Mouse (Mus musculus): Measurements from ENCODE around the gene Fam136a. TPM values are rescaled to one million over a fixed set of nuclear protein-coding genes. Genes with fewer than 3 reads are reported as not detected.

Fam136a gene
- 203 and 239 TPM in 2 replicates for polyA plus RNA-seq (2015; fragmentation: Nextera tagmentation; extraction: Ambion mirVana)

GRCm38 (mm10) chr6:86365371-86366124 lies at the start of gene Fam136a:
Fam136a (plus strand) TSS chr6:86365646.

GRCm38 (mm10) chr6:86370764-86371339 lies 5.4 kb downstream of the Fam136a start, which contains the start of gene Snrpg:
Snrpg (plus strand) TSS chr6:86371304.

DNA sequence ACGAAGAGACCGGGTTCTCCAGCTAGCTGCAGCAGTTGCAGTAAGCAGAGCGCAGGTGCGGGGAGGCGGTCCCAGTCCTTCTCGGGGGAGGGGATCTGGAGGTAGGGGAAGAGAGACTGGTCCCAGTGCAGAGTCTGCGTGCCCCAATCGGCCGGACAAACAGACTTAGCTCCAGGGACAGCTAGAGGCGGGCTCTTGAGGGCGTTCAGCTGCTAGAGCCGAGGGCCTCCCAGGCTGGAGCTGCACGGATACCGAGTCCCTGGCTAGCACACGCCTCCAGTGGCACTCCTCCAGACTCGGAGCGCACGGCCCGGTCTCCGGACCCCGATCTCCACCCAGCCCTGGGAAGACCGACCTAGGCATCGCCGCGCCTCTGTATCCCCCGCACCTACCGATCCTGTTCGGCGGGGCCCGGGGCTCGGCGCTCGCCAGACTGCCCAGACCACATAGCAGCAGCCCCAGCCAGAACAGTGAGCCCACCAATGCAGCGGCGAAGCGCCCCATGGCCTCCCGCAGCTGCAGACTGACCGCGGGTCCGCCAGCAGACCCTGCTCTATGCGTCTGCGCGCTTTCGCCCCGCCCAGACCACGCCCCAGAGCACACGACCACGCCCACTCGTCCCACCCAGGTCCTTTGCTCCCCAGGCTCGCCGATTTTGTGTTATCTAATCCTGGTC lies 31.3 kb downstream of the Fam136a start, which contains the start of gene Pcyox1:
Gene Pcyox1 (minus strand): TSS at position 574 of the 676 bp plus-strand sequence.

GRCm38 (mm10) chr6:86404100-86404861 lies 38.8 kb downstream of the Fam136a start, which contains the start of gene Tia1:
Tia1 (plus strand) TSS chr6:86404219.

Other genes starting within 250 kb of the Fam136a start
- gene Tgfa, start 170.4 kb upstream of the Fam136a start, polyA plus RNA-seq (2015; fragmentation: Nextera tagmentation; extraction: Ambion mirVana), result 3.8 and 5.6 TPM in 2 replicates
- gene Snrpg, start 5.7 kb downstream of the Fam136a start, polyA plus RNA-seq (2015; fragmentation: Nextera tagmentation; extraction: Ambion mirVana), result 784 and 796 TPM in 2 replicates
- gene Pcyox1, start 31.5 kb downstream of the Fam136a start, polyA plus RNA-seq (2015; fragmentation: Nextera tagmentation; extraction: Ambion mirVana), result 81.1 and 146 TPM in 2 replicates
- 52.7 and 80.3 TPM in 2 replicates for gene Tia1, start 38.6 kb downstream of the Fam136a start, polyA plus RNA-seq (2015; fragmentation: Nextera tagmentation; extraction: Ambion mirVana)
- gene Gm44790, start 61.0 kb downstream of the Fam136a start, polyA plus RNA-seq (2015; fragmentation: Nextera tagmentation; extraction: Ambion mirVana), result not detected in 2 replicates
- 22.9 and 25.9 TPM in 2 replicates for gene C87436, start 72.7 kb downstream of the Fam136a start, polyA plus RNA-seq (2015; fragmentation: Nextera tagmentation; extraction: Ambion mirVana)
- gene Pcbp1, start 160.7 kb downstream of the Fam136a start, polyA plus RNA-seq (2015; fragmentation: Nextera tagmentation; extraction: Ambion mirVana), result 283 and 364 TPM in 2 replicates